Mouse (Mus musculus): ENCODE data around the gene A630095N17Rik.

DNA sequence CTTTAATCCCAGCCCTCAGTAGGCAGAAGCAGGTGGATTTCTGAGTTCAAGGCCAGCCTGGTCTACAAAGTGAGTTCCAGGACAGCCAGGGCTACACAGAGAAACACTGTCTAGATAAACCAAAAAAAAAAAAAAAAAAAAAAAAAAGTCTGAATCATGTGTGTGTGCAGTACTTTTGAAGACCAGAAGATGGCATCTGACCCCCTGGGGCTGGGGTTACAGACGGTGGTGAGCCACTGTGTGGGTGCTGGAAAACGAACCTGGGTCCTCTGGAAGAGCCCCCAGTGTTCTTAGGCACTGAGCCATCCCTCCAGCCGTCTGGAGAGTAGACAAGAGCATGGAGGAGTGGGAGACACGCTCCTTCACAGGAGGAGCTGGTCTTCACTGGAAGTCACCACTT lies 49.7 kb downstream of the A630095N17Rik start:
- no peak for TF ChIP-seq CTCF (IDR thresholded peaks at IDR 0.05; ENCODE audit: borderline replicate concordance, insufficient read depth, low read length)
- TF ChIP-seq POLR2A (IDR thresholded peaks at IDR 0.05; ENCODE audit: low read depth, low read length): no peak

Measured in embryonic fibroblast, embryonic 13.5 days (primary cell).